Mouse (Mus musculus): ENCODE data around the gene Col18a1.

The Col18a1 gene

GRCm38 (mm10) chr10:77110843-77111242 is 55.5 kb downstream of the Col18a1 start:
- DNase-seq (ENCODE audit: low spot score in 2 of 2), result no peak

GRCm38 (mm10) chr10:77110010-77110409 is 56.3 kb downstream of the Col18a1 start:
- no peak for DNase-seq (ENCODE audit: low spot score in 2 of 2)

- DNase-seq (ENCODE audit: low spot score in 2 of 2), result no peak
Measured at GRCm38 (mm10) chr10:77108106-77108505, 58.2 kb downstream of the Col18a1 start.

- no peak for DNase-seq (ENCODE audit: low spot score in 2 of 2)
Measured at GRCm38 (mm10) chr10:77104327-77104726, 62.0 kb downstream of the Col18a1 start.

GRCm38 (mm10) chr10:77103689-77104088 is 62.7 kb downstream of the Col18a1 start:
- DNase-seq (ENCODE audit: low spot score in 2 of 2), result no peak

- no peak for DNase-seq (ENCODE audit: low spot score in 2 of 2)
Measured at GRCm38 (mm10) chr10:77099777-77100176, 66.6 kb downstream of the Col18a1 start.

GRCm38 (mm10) chr10:77098619-77099018 is 67.7 kb downstream of the Col18a1 start:
- no peak for DNase-seq (ENCODE audit: low spot score in 2 of 2)

GRCm38 (mm10) chr10:77097890-77098200 is 68.5 kb downstream of the Col18a1 start:
- no peak for DNase-seq (ENCODE audit: low spot score in 2 of 2)

GRCm38 (mm10) chr10:77097006-77097889 is 69.1 kb downstream of the Col18a1 start:
- DNase-seq (ENCODE audit: low spot score in 2 of 2), result no peak

GRCm38 (mm10) chr10:77095666-77096065 is 70.7 kb downstream of the Col18a1 start:
- no peak for DNase-seq (ENCODE audit: low spot score in 2 of 2)

GRCm38 (mm10) chr10:77093817-77094216 is 72.5 kb downstream of the Col18a1 start:
- DNase-seq (ENCODE audit: low spot score in 2 of 2), result no peak

GRCm38 (mm10) chr10:77091538-77092097 is 74.7 kb downstream of the Col18a1 start:
- DNase-seq (ENCODE audit: low spot score in 2 of 2), result no peak

- DNase-seq (ENCODE audit: low spot score in 2 of 2), result no peak
Measured at GRCm38 (mm10) chr10:77090063-77090462, 76.3 kb downstream of the Col18a1 start.

- no peak for DNase-seq (ENCODE audit: low spot score in 2 of 2)
Measured at GRCm38 (mm10) chr10:77089336-77089735, 77.0 kb downstream of the Col18a1 start.

GRCm38 (mm10) chr10:77084568-77084967 is 81.8 kb downstream of the Col18a1 start:
- no peak for DNase-seq (ENCODE audit: low spot score in 2 of 2)

GRCm38 (mm10) chr10:77082921-77083320 is 83.4 kb downstream of the Col18a1 start:
- no peak for DNase-seq (ENCODE audit: low spot score in 2 of 2)

GRCm38 (mm10) chr10:77082453-77082852 is 83.9 kb downstream of the Col18a1 start:
- DNase-seq (ENCODE audit: low spot score in 2 of 2), result peak; percentile 29 to 59

GRCm38 (mm10) chr10:77078961-77079360 is 87.4 kb downstream of the Col18a1 start:
- no peak for DNase-seq (ENCODE audit: low spot score in 2 of 2)

- DNase-seq (ENCODE audit: low spot score in 2 of 2), result no peak
Measured at GRCm38 (mm10) chr10:77078456-77078855, 87.9 kb downstream of the Col18a1 start.

- DNase-seq (ENCODE audit: low spot score in 2 of 2), result no peak
Measured at GRCm38 (mm10) chr10:77074276-77074974, 91.9 kb downstream of the Col18a1 start.

- DNase-seq (ENCODE audit: low spot score in 2 of 2), result peak; percentile 40 to 58
Measured at GRCm38 (mm10) chr10:77070072-77070471, 96.3 kb downstream of the Col18a1 start.

GRCm38 (mm10) chr10:77068469-77068868 is 97.9 kb downstream of the Col18a1 start:
- DNase-seq (ENCODE audit: low spot score in 2 of 2), result no peak

GRCm38 (mm10) chr10:77064659-77065058 is 101.7 kb downstream of the Col18a1 start:
- no peak for DNase-seq (ENCODE audit: low spot score in 2 of 2)
